Mouse (Mus musculus) liver, postnatal 0 days (tissue): ENCODE data around the gene Lrrc75b.

Experiments
- CTCF ChIP-seq: sonication (generic); IDR thresholded peaks from 2 replicates; pipeline ENCODE4 v1.5.1; 2016; ENCODE audit warnings: antibody characterized with exemption, low read depth
- EP300 ChIP-seq: IDR thresholded peaks from 2 replicates; pipeline ENCODE4 v1.6.1; 2016; ENCODE audit warnings: antibody characterized with exemption, low read depth, mild to moderate bottlenecking

GRCm38 (mm10) chr10:75561071-75561654 lies 1.0 kb upstream of the Lrrc75b start, which contains the start of gene Ggt1:
- TF ChIP-seq CTCF (no peak), EP300 (no peak)
